Mouse (Mus musculus) ovary, postnatal 36 days (tissue): ENCODE data around the gene Gm9999.
"Not testable (repeated sequence)": the region's sequence is repeated elsewhere in the genome, so short reads cannot be mapped to it uniquely, and the experiment has no call there.

Experiments used
- DNase-seq: peaks from one replicate; pipeline ENCODE4 v3.0.0; 2022; ENCODE audit warnings: low spot score, mixed read lengths

Gene Gm9999

GRCm38 (mm10) chr7:46999983-47000643, 16.7 kb downstream of the Gm9999 start:
- no peak for DNase-seq

- no peak for DNase-seq
These were observed 17.2 kb downstream of the Gm9999 start for GRCm38 (mm10) chr7:47000644-47000983.

- DNase-seq, result no peak
These were observed 17.9 kb downstream of the Gm9999 start for GRCm38 (mm10) chr7:47001125-47001899.

GRCm38 (mm10) chr7:47001900-47002275, 18.5 kb downstream of the Gm9999 start:
- no peak for DNase-seq

- DNase-seq, result no peak
These were observed 20.2 kb downstream of the Gm9999 start for GRCm38 (mm10) chr7:47003411-47004115.

- no peak for DNase-seq
These were observed 23.9 kb downstream of the Gm9999 start for GRCm38 (mm10) chr7:47007109-47007780.

- DNase-seq, result no peak
These were observed 24.4 kb downstream of the Gm9999 start for GRCm38 (mm10) chr7:47007818-47008167.

- peak; percentile 97 for DNase-seq
These were observed 25.0 kb downstream of the Gm9999 start, which contains the start of gene Spty2d1 for GRCm38 (mm10) chr7:47008168-47008993. Gene Spty2d1, minus strand, starts transcription at chr7:47008411.

GRCm38 (mm10) chr7:47013131-47013767, 29.9 kb downstream of the Gm9999 start:
- no peak for DNase-seq

GRCm38 (mm10) chr7:47014564-47015389, 31.4 kb downstream of the Gm9999 start:
- no peak for DNase-seq

- peak; percentile 83 for DNase-seq
These were observed 32.1 kb downstream of the Gm9999 start for GRCm38 (mm10) chr7:47015390-47016065.

GRCm38 (mm10) chr7:47016602-47017001, 33.2 kb downstream of the Gm9999 start:
- no peak for DNase-seq

GRCm38 (mm10) chr7:47017146-47017545, 33.8 kb downstream of the Gm9999 start:
- DNase-seq, result no peak

GRCm38 (mm10) chr7:47019641-47020040, 36.3 kb downstream of the Gm9999 start:
- DNase-seq, result peak; percentile 52

GRCm38 (mm10) chr7:47020956-47021355, 37.6 kb downstream of the Gm9999 start:
- DNase-seq, result peak; percentile 34

- DNase-seq, result no peak
These were observed 39.1 kb downstream of the Gm9999 start for GRCm38 (mm10) chr7:47022482-47022881.

GRCm38 (mm10) chr7:47023530-47023929, 40.1 kb downstream of the Gm9999 start:
- DNase-seq, result peak; percentile 82

- no peak for DNase-seq
These were observed 41.1 kb downstream of the Gm9999 start for GRCm38 (mm10) chr7:47024454-47024853.

- no peak for DNase-seq
These were observed 42.0 kb downstream of the Gm9999 start for GRCm38 (mm10) chr7:47025429-47025828.

GRCm38 (mm10) chr7:47026899-47027298, 43.5 kb downstream of the Gm9999 start:
- not testable (repeated sequence) for DNase-seq
